Mouse (Mus musculus): ENCODE measurements around the gene Gm2832. TPM values are rescaled to one million over a fixed set of nuclear protein-coding genes. Genes with fewer than 3 reads are reported as not detected.
"Not testable (repeated sequence)": the region's sequence is repeated elsewhere in the genome, so short reads cannot be mapped to it uniquely, and the experiment has no call there.

The Gm2832 gene
- polyA plus RNA-seq (2015; fragmentation: Nextera tagmentation; extraction: Ambion mirVana) = 0.11 TPM in 1 of 2 replicates, not detected in the other

GRCm38 (mm10) chr14:41278505-41278904, at the start of gene Gm2832:
Gene Gm2832, plus strand, starts transcription at chr14:41278805.
- not testable (repeated sequence) for H3K27ac ChIP-seq (replicated peaks); H3K4me2 ChIP-seq; H3K4me3 ChIP-seq; H3K27me3 ChIP-seq; H3K9ac ChIP-seq; ATAC-seq (ENCODE audit: low read depth); H3K36me3 ChIP-seq; H3K4me1 ChIP-seq (replicated peaks); H3K9me3 ChIP-seq
- 86% methylated on average over 2 of the region's 3 CpGs for WGBS

- 49% methylated on average over 4 of the region's 4 CpGs for WGBS
- not testable (repeated sequence) for ATAC-seq (ENCODE audit: low read depth)
These were observed 15.3 kb upstream of the Gm2832 start for GRCm38 (mm10) chr14:41263296-41263695.

GRCm38 (mm10) chr14:41263853-41264755, 14.5 kb upstream of the Gm2832 start:
- WGBS = 3% methylated on average over 28 of the region's 29 CpGs
- ATAC-seq (ENCODE audit: low read depth) = peak; percentile 94

More at GRCm38 (mm10) chr14:41263296-41263695, 15.3 kb upstream of the Gm2832 start:
- not testable (repeated sequence) for H3K9me3 ChIP-seq; H3K27me3 ChIP-seq; H3K4me3 ChIP-seq; H3K27ac ChIP-seq (replicated peaks); H3K4me1 ChIP-seq (replicated peaks); H3K36me3 ChIP-seq; H3K9ac ChIP-seq; H3K4me2 ChIP-seq

GRCm38 (mm10) chr14:41264756-41265566, 13.6 kb upstream of the Gm2832 start:
- not testable (repeated sequence) for H3K36me3 ChIP-seq; H3K27ac ChIP-seq (replicated peaks); H3K9ac ChIP-seq; H3K27me3 ChIP-seq; H3K9me3 ChIP-seq; H3K4me1 ChIP-seq (replicated peaks)
- under 1% methylated on average over 26 of the region's 36 CpGs for WGBS
- Histone ChIP-seq H3K4me3 (peak overlapping the region; percentile 34), H3K4me2 (peak overlapping the region; percentile 54)
- ATAC-seq (ENCODE audit: low read depth) = peak; percentile 94

More at GRCm38 (mm10) chr14:41263853-41264755, 14.5 kb upstream of the Gm2832 start:
- H3K4me1 ChIP-seq (replicated peaks); H3K9ac ChIP-seq; H3K27ac ChIP-seq (replicated peaks); H3K27me3 ChIP-seq; H3K36me3 ChIP-seq; H3K9me3 ChIP-seq: not testable (repeated sequence)
- H3K4me2 ChIP-seq = peak overlapping the region; percentile 52
- H3K4me3 ChIP-seq = peak overlapping the region; percentile 33

- H3K4me2 ChIP-seq; H3K9ac ChIP-seq; ATAC-seq (ENCODE audit: low read depth); H3K4me1 ChIP-seq (replicated peaks); H3K27me3 ChIP-seq; H3K27ac ChIP-seq (replicated peaks); H3K36me3 ChIP-seq; H3K4me3 ChIP-seq; H3K9me3 ChIP-seq: not testable (repeated sequence)
- WGBS = 36% methylated on average over 1 of the region's 1 CpGs
These were observed 7.4 kb downstream of the Gm2832 start for GRCm38 (mm10) chr14:41285965-41286364.

Other genes starting within 250 kb of the Gm2832 start
- gene Dydc2, start 209.6 kb upstream of the Gm2832 start, polyA plus RNA-seq (2015; fragmentation: Nextera tagmentation; extraction: Ambion mirVana) = 0.39 TPM in 1 of 2 replicates, not detected in the other
- gene Dydc1, start 205.9 kb upstream of the Gm2832 start, polyA plus RNA-seq (2015; fragmentation: Nextera tagmentation; extraction: Ambion mirVana) = not detected in 2 replicates
- not detected in 2 replicates for gene Mat1a, start 173.8 kb upstream of the Gm2832 start, polyA plus RNA-seq (2015; fragmentation: Nextera tagmentation; extraction: Ambion mirVana)
- gene Sftpa1, start 147.0 kb upstream of the Gm2832 start, polyA plus RNA-seq (2015; fragmentation: Nextera tagmentation; extraction: Ambion mirVana) = 0.22 and 0.31 TPM in 2 replicates
- gene Mbl1, start 127.3 kb upstream of the Gm2832 start, polyA plus RNA-seq (2015; fragmentation: Nextera tagmentation; extraction: Ambion mirVana) = not detected in 2 replicates
- gene Sftpd, start 93.7 kb upstream of the Gm2832 start, polyA plus RNA-seq (2015; fragmentation: Nextera tagmentation; extraction: Ambion mirVana) = not detected in 2 replicates
- not detected in 2 replicates for gene Gm5798, start 69.8 kb downstream of the Gm2832 start, polyA plus RNA-seq (2015; fragmentation: Nextera tagmentation; extraction: Ambion mirVana)
- gene Gm7945, start 107.6 kb downstream of the Gm2832 start, polyA plus RNA-seq (2015; fragmentation: Nextera tagmentation; extraction: Ambion mirVana) = not detected in 2 replicates
- not detected in 2 replicates for gene Gm6482, start 129.5 kb downstream of the Gm2832 start, polyA plus RNA-seq (2015; fragmentation: Nextera tagmentation; extraction: Ambion mirVana)
- gene Gm7954, start 174.7 kb downstream of the Gm2832 start, polyA plus RNA-seq (2015; fragmentation: Nextera tagmentation; extraction: Ambion mirVana) = not detected in 2 replicates
- not detected in 2 replicates for gene Gm3486, start 210.7 kb downstream of the Gm2832 start, polyA plus RNA-seq (2015; fragmentation: Nextera tagmentation; extraction: Ambion mirVana)